Mouse (Mus musculus) myocyte (in vitro differentiated cells): ENCODE measurements at regions not wholly inside any gene's neighbourhood (a gene's known extent, or its start where the extent isn't known, plus 50 kb on each side); places are given as distances from the start of the nearest gene placed in this dataset.

Source experiments
- H3K27me3 ChIP-seq: one replicate; pipeline ENCODE4 v1.6.1; 2011; ENCODE audit not compliant: control insufficient read depth, insufficient read depth, insufficient read length
- H3K36me3 ChIP-seq: one replicate; pipeline ENCODE4 v1.6.1; 2011; ENCODE audit not compliant: control insufficient read depth, insufficient read depth
- H3K4me2 ChIP-seq: one replicate; pipeline ENCODE4 v1.6.1; 2011; ENCODE audit warnings: low read depth, control low read depth
- H3K4me3 ChIP-seq: one replicate; pipeline ENCODE4 v1.5.1; 2011; ENCODE audit warnings: mild to moderate bottlenecking, control low read depth, moderate library complexity
- H3K79me2 ChIP-seq: one replicate; pipeline ENCODE4 v1.6.1; 2011; ENCODE audit not compliant: control insufficient read depth, insufficient read depth
- H3ac ChIP-seq: one replicate; pipeline ENCODE4 v1.6.1; 2011; ENCODE audit not compliant: control insufficient read depth, insufficient read length
- MYOG ChIP-seq, 3 experiments: IDR thresholded peaks; one replicate each; pipeline ENCODE4 v1.6.1; 2011; ENCODE audit warnings: control low read depth in 2 of 3, low read depth in 2 of 3, mild to moderate bottlenecking in 2 of 3; ENCODE audit not compliant: insufficient read length in 2 of 3, control insufficient read depth in 1 of 3, insufficient read depth in 1 of 3
- POLR2A ChIP-seq: IDR thresholded peaks from one replicate; pipeline ENCODE4 v1.6.1; 2011; ENCODE audit warnings: low read depth, mild to moderate bottlenecking, control low read depth, moderate library complexity; ENCODE audit not compliant: insufficient read length
- POLR2AphosphoS2 ChIP-seq: IDR thresholded peaks from one replicate; pipeline ENCODE4 v1.6.1; 2011; ENCODE audit warnings: low read depth, control low read depth; ENCODE audit not compliant: insufficient read length
- SRF ChIP-seq: IDR thresholded peaks from one replicate; pipeline ENCODE4 v1.6.1; 2011; ENCODE audit warnings: low read depth; ENCODE audit not compliant: control insufficient read depth, insufficient read length
- TCF3 ChIP-seq: IDR thresholded peaks from one replicate; pipeline ENCODE4 v1.6.1; 2011; ENCODE audit warnings: low read depth, control low read depth; ENCODE audit not compliant: insufficient read length

DNA sequence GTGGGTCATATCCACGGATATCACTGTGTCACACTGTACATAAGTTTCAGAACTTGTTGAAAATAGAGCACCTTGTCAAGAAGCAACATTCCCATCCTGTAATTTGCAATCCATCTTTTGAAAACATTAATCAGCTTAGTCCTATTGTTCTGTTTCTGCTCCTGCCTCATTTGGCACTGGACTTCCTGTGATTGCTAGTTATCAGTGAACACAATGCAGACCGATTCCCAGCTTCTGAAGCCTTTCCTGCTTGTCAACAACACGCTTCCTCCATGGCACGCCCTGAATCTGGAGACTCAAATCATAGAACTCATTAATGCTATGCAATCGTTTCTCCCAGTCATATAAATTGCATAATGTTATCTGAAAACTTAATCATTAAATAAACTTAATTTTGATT lies 1815.8 kb upstream of the Gm38303 start:
- TF ChIP-seq POLR2A (no peak), SRF (no peak), TCF3 (no peak), POLR2AphosphoS2 (no peak), MYOG (IDR thresholded peaks at IDR 0.05; ENCODE audit: control insufficient read depth in 1 of 3, insufficient read depth in 1 of 3, insufficient read length in 2 of 3, low read depth in 2 of 3) (no peak)
- H3K4me2 ChIP-seq, result no peak overlapping the region

More for the DNA sequence above, 1815.8 kb upstream of the Gm38303 start:
- H3K79me2 ChIP-seq, result no peaks in the 10 kb centered on the region
- no peaks in the 10 kb centered on the region for H3K27me3 ChIP-seq
- no peaks in the 10 kb centered on the region for H3K36me3 ChIP-seq
- H3K4me3 ChIP-seq, result no peak overlapping the region
- no peak overlapping the region for H3ac ChIP-seq
